ENCODE assay signal across 10 mouse cellular contexts in the genomic region with DNA sequence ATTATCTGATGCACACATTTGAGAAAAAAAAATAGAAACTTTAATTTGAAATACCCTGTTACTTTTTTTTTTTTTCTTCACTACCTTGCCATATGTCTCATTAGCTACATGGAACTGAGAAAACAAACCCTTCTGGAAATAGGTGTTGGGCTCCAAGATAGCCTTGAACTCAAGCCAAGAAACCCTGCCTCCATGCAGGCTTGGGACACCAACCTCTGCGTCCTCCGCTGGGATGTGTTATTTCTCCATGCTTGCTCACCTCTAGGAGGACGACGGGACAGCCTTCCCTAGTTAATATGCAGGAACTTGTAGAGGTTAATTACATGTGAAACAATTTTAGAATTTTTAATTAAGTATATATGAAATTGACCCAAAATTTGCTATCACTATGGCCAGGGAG.
"Had no signal": no experiment of that assay in that cellular context is flagged by ENCODE, and none has a peak within 500 bp of the region (broad histone marks: within the 10 kb centered on the region; RNA-seq: fewer than 3 reads in every experiment).

No protein-coding gene starts in this region.

- H3K4me3 ChIP-seq: limb, embryonic 15.5 days; midbrain, embryonic 12.5 days; neural tube, embryonic 13.5 days had no signal

- H3K9ac ChIP-seq: limb, embryonic 15.5 days; liver, embryonic 14.5 days; midbrain, embryonic 12.5 days; neural tube, embryonic 13.5 days had no signal

- H3K4me1 ChIP-seq: limb, embryonic 15.5 days; midbrain, embryonic 12.5 days; neural tube, embryonic 13.5 days had no signal

- H3K36me3 ChIP-seq: limb, embryonic 15.5 days; midbrain, embryonic 12.5 days had no signal

- H3K27ac ChIP-seq: kidney, postnatal 0 days; limb, embryonic 15.5 days; liver, embryonic 14.5 days; midbrain, embryonic 12.5 days; neural tube, embryonic 13.5 days had no signal

- H3K27me3 ChIP-seq: limb, embryonic 15.5 days; midbrain, embryonic 12.5 days; neural tube, embryonic 13.5 days had no signal

- DNase-seq: kidney, adult 8-10 months; lung, adult 18-20 months; right cerebral cortex, adult 18-20 months; right cerebral cortex, postnatal 25 days; thymus, postnatal 36 days had no signal
